Mouse (Mus musculus): Measurements from ENCODE around the gene Olfr692. TPM values are rescaled to one million over a fixed set of nuclear protein-coding genes. Genes with fewer than 3 reads are reported as not detected.
"Not testable (repeated sequence)": the region's sequence is repeated elsewhere in the genome, so short reads cannot be mapped to it uniquely, and the experiment has no call there.

Olfr692 gene
- polyA plus RNA-seq, 1 experiment = not detected

DNA sequence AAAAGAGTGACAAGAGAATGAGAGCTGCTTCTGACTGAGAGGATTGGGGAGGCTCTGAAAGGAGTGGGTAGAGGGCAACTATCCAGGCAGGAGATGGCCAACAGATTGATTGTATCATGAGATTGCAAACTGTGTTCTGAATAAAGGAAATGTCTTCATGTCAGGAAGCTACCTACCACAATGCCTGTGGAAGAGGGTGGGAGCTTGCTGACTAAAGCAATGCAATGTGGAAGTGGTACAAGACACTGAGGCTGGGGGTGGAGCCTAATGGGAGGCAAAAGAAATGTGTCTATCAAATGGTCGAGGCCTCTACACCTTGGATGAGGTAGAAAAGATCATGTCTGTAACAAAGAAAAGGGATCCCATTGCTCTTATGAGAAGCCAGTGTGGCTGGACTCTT lies 38.3 kb downstream of the Olfr692 start:
- TF ChIP-seq CTCF (IDR thresholded peaks at IDR 0.05; ENCODE audit: control insufficient read depth, insufficient read depth, insufficient replicate concordance, low read depth, low read length) (no peak), POLR2A (IDR thresholded peaks at IDR 0.05; ENCODE audit: control insufficient read depth, low read depth, low read length) (no peak)
- Histone ChIP-seq H3K27ac (ENCODE audit: control insufficient read depth, insufficient read depth, low read depth, low read length) (no peak overlapping the region), H3K27me3 (ENCODE audit: control insufficient read depth, insufficient read depth, low read length) (no peaks in the 10 kb centered on the region), H3K4me1 (ENCODE audit: control insufficient read depth, insufficient read depth, low read length) (peaks cover 7% of the 10 kb centered on the region), H3K4me3 (ENCODE audit: control insufficient read depth, low read depth, low read length) (no peak overlapping the region), H3K36me3 (ENCODE audit: control insufficient read depth, insufficient read depth, low read length) (no peaks in the 10 kb centered on the region)

DNA sequence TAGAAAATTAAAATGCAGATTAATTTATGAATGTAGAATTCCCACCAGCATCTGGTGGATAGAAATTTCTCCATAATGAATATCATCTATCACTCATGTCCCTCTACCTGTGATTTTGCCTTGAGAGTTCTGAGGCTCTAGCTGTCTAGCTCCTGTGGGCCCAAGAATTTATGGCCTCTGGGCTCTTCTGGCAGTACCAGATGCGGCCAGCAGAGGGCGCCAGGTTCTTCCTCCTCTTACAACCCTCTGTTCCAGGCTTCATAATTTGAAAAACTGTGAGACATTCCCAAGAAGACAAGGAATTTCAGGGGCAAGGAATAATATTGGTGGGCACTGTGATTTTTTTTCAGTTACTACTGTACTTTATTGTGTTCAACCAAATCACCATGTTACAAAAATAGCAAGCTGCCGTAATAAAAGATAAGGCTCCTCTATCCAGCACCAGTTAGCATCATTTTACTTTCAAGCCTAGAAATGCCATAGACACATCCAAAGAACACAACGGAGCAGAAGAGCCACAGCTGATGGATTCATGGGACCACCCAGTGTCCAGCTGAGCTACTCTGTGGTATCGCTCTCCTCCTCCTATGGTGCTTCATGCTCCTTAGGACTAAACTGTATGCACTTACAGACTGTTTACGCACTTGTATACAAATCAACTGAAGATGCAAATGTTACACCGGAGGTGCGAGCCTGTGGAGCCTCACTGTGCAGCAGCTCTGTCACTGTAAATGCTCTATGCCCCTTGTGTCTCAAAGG lies 44.0 kb downstream of the Olfr692 start:
- TF ChIP-seq CTCF (IDR thresholded peaks at IDR 0.05; ENCODE audit: control insufficient read depth, insufficient read depth, insufficient replicate concordance, low read depth, low read length) = peak; percentile 91
- not testable (repeated sequence) for H3K27me3 ChIP-seq (ENCODE audit: control insufficient read depth, insufficient read depth, low read length); H3K4me1 ChIP-seq (ENCODE audit: control insufficient read depth, insufficient read depth, low read length); H3K27ac ChIP-seq (ENCODE audit: control insufficient read depth, insufficient read depth, low read depth, low read length); H3K36me3 ChIP-seq (ENCODE audit: control insufficient read depth, insufficient read depth, low read length)
- peak overlapping the region; percentile 80; the same call in 1 of the 2 replicates for H3K4me3 ChIP-seq (ENCODE audit: control insufficient read depth, low read depth, low read length)

DNA sequence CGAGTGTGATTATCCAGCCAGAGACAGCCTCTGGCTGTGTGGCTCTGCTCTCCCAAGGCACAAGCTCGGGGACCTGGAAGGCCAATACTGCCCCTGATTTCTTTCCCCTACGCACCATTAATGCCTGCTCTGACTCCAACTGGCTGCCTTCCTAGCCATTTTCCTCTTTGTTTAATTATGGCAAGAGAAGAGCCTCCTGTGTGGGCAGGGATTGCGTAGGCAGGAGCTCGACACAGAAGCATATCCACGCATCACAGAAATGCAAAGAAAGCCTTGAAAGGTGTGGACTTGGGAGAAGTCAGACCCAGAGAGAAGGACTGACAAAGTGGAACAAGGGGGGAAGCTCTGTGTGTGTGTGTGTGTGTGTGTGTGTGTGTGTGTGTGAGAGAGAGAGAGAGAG lies 46.4 kb downstream of the Olfr692 start:
- Histone ChIP-seq H3K4me3 (ENCODE audit: control insufficient read depth, low read depth, low read length) (peak overlapping the region; percentile 69), H3K27me3 (ENCODE audit: control insufficient read depth, insufficient read depth, low read length) (no peaks in the 10 kb centered on the region), H3K27ac (ENCODE audit: control insufficient read depth, insufficient read depth, low read depth, low read length) (no peak overlapping the region), H3K36me3 (ENCODE audit: control insufficient read depth, insufficient read depth, low read length) (no peaks in the 10 kb centered on the region), H3K4me1 (ENCODE audit: control insufficient read depth, insufficient read depth, low read length) (peaks cover 2% of the 10 kb centered on the region)
- TF ChIP-seq POLR2A (IDR thresholded peaks at IDR 0.05; ENCODE audit: control insufficient read depth, low read depth, low read length) = no peak
- no peak for TF ChIP-seq CTCF (IDR thresholded peaks at IDR 0.05; ENCODE audit: control insufficient read depth, insufficient read depth, insufficient replicate concordance, low read depth, low read length)

GRCm38 (mm10) chr7:105416529-105416928 lies 48.5 kb downstream of the Olfr692 start:
- TF ChIP-seq CTCF (IDR thresholded peaks at IDR 0.05; ENCODE audit: control insufficient read depth, insufficient read depth, insufficient replicate concordance, low read depth, low read length) (no peak), POLR2A (IDR thresholded peaks at IDR 0.05; ENCODE audit: control insufficient read depth, low read depth, low read length) (no peak)
- H3K27ac ChIP-seq (ENCODE audit: control insufficient read depth, insufficient read depth, low read depth, low read length) = no peak overlapping the region
- no peak overlapping the region for H3K4me3 ChIP-seq (ENCODE audit: control insufficient read depth, low read depth, low read length)
- no peaks in the 10 kb centered on the region for H3K27me3 ChIP-seq (ENCODE audit: control insufficient read depth, insufficient read depth, low read length)
- no peaks in the 10 kb centered on the region for H3K36me3 ChIP-seq (ENCODE audit: control insufficient read depth, insufficient read depth, low read length)
- H3K4me1 ChIP-seq (ENCODE audit: control insufficient read depth, insufficient read depth, low read length) = peaks cover 2% of the 10 kb centered on the region

GRCm38 (mm10) chr7:105418106-105418505 lies 50.1 kb downstream of the Olfr692 start:
- no peak for TF ChIP-seq POLR2A (IDR thresholded peaks at IDR 0.05; ENCODE audit: control insufficient read depth, low read depth, low read length)
- TF ChIP-seq CTCF (IDR thresholded peaks at IDR 0.05; ENCODE audit: control insufficient read depth, insufficient read depth, insufficient replicate concordance, low read depth, low read length) = no peak
- Histone ChIP-seq H3K36me3 (ENCODE audit: control insufficient read depth, insufficient read depth, low read length) (no peaks in the 10 kb centered on the region), H3K4me3 (ENCODE audit: control insufficient read depth, low read depth, low read length) (no peak overlapping the region), H3K27me3 (ENCODE audit: control insufficient read depth, insufficient read depth, low read length) (no peaks in the 10 kb centered on the region), H3K27ac (ENCODE audit: control insufficient read depth, insufficient read depth, low read depth, low read length) (no peak overlapping the region), H3K4me1 (ENCODE audit: control insufficient read depth, insufficient read depth, low read length) (peaks cover 2% of the 10 kb centered on the region; the same call in 1 of the 2 replicates)

Other genes starting within 250 kb of the Olfr692 start
- not detected in 2 replicates for gene Olfr683, start 221.2 kb upstream of the Olfr692 start, polyA plus RNA-seq (2012; rRNA removed)
- not detected in 2 replicates for gene Olfr684, start 204.6 kb upstream of the Olfr692 start, polyA plus RNA-seq (2012; rRNA removed)
- gene Olfr685, start 182.2 kb upstream of the Olfr692 start, polyA plus RNA-seq (2012; rRNA removed) = not detected in 2 replicates
- gene Olfr686, start 160.7 kb upstream of the Olfr692 start, polyA plus RNA-seq (2012; rRNA removed) = not detected in 2 replicates
- not detected in 2 replicates for gene Olfr688, start 80.1 kb upstream of the Olfr692 start, polyA plus RNA-seq (2012; rRNA removed)
- not detected in 2 replicates for gene Olfr689, start 57.1 kb upstream of the Olfr692 start, polyA plus RNA-seq (2012; rRNA removed)
- 0.21 and 0.71 TPM in 2 replicates for gene Olfr690, start 34.1 kb upstream of the Olfr692 start, polyA plus RNA-seq (2012; rRNA removed)
- 0.82 and 0.93 TPM in 2 replicates for gene Olfr691, start 26.0 kb upstream of the Olfr692 start, polyA plus RNA-seq (2012; rRNA removed)
- gene Gm5901, start 6.8 kb downstream of the Olfr692 start, polyA plus RNA-seq (2012; rRNA removed) = 188 and 217 TPM in 2 replicates
- 73.7 and 76.9 TPM in 2 replicates for gene Fam160a2, start 31.8 kb downstream of the Olfr692 start, polyA plus RNA-seq (2012; rRNA removed)
- 7.9 and 8.3 TPM in 2 replicates for gene Cnga4, start 36.3 kb downstream of the Olfr692 start, polyA plus RNA-seq (2012; rRNA removed)
- gene Cckbr, start 57.5 kb downstream of the Olfr692 start, polyA plus RNA-seq (2012; rRNA removed) = 0.07 and 0.12 TPM in 2 replicates
- gene Cavin3, start 114.1 kb downstream of the Olfr692 start, polyA plus RNA-seq (2012; rRNA removed) = 2.0 and 4.9 TPM in 2 replicates
- 3.9 and 4.0 TPM in 2 replicates for gene Smpd1, start 186.1 kb downstream of the Olfr692 start, polyA plus RNA-seq (2012; rRNA removed)
- gene Apbb1, start 213.4 kb downstream of the Olfr692 start, polyA plus RNA-seq (2012; rRNA removed) = 33.9 and 37.4 TPM in 2 replicates
- gene Hpx, start 231.9 kb downstream of the Olfr692 start, polyA plus RNA-seq (2012; rRNA removed) = 0.30 and 0.36 TPM in 2 replicates

Data from testis, adult 2 months (tissue).